Mouse (Mus musculus): ENCODE measurements around the gene Mxra8.

Mxra8 gene

GRCm38 (mm10) chr4:155863001-155863400 lies 23.5 kb downstream of the Mxra8 start, which contains the start of gene Tas1r3:
Gene Tas1r3, minus strand, starts transcription at chr4:155863362.
- DNase-seq (ENCODE audit: low spot score), result no peak

GRCm38 (mm10) chr4:155868614-155869298 lies 29.3 kb downstream of the Mxra8 start:
- no peak for DNase-seq (ENCODE audit: low spot score)

- DNase-seq (ENCODE audit: low spot score), result peak; percentile 92
Measured at GRCm38 (mm10) chr4:155869317-155870033, 30.0 kb downstream of the Mxra8 start, which contains the start of the genes Cptp and Ints11. Gene Cptp, minus strand, starts transcription at chr4:155869440. Gene Ints11, plus strand, starts transcription at chr4:155869546.

- DNase-seq (ENCODE audit: low spot score), result no peak
Measured at GRCm38 (mm10) chr4:155871404-155871803, 31.9 kb downstream of the Mxra8 start.

- DNase-seq (ENCODE audit: low spot score), result no peak
Measured at GRCm38 (mm10) chr4:155883587-155883986, 44.1 kb downstream of the Mxra8 start.

GRCm38 (mm10) chr4:155886330-155886729 lies 46.9 kb downstream of the Mxra8 start:
- DNase-seq (ENCODE audit: low spot score), result no peak

GRCm38 (mm10) chr4:155887674-155888073 lies 48.2 kb downstream of the Mxra8 start:
- DNase-seq (ENCODE audit: low spot score), result no peak

- DNase-seq (ENCODE audit: low spot score), result no peak
Measured at GRCm38 (mm10) chr4:155888181-155888580, 48.7 kb downstream of the Mxra8 start.

- DNase-seq (ENCODE audit: low spot score), result no peak
Measured at GRCm38 (mm10) chr4:155889316-155889715, 49.8 kb downstream of the Mxra8 start.

GRCm38 (mm10) chr4:155891011-155891471 lies 51.6 kb downstream of the Mxra8 start:
- no peak for DNase-seq (ENCODE audit: low spot score)

- DNase-seq (ENCODE audit: low spot score), result peak; percentile 95
Measured at GRCm38 (mm10) chr4:155891551-155892001, 52.1 kb downstream of the Mxra8 start, which contains the start of the genes Pusl1 and Acap3. Gene Pusl1, minus strand, starts transcription at chr4:155891781. Gene Acap3, plus strand, starts transcription at chr4:155891822.

- DNase-seq (ENCODE audit: low spot score), result peak; percentile 51
Measured at GRCm38 (mm10) chr4:155892017-155892416, 52.5 kb downstream of the Mxra8 start.

GRCm38 (mm10) chr4:155892438-155893211 lies 53.1 kb downstream of the Mxra8 start:
- no peak for DNase-seq (ENCODE audit: low spot score)

GRCm38 (mm10) chr4:155893212-155893690 lies 53.8 kb downstream of the Mxra8 start:
- DNase-seq (ENCODE audit: low spot score), result no peak

Measured in left cerebral cortex, adult 11 months (tissue).